Mouse (Mus musculus) left cerebral cortex, postnatal 4 days (tissue): ENCODE data around the gene Zbtb20. TPM values are rescaled to one million over a fixed set of nuclear protein-coding genes. Genes with fewer than 3 reads are reported as not detected.

ENCODE experiments used
- DNase-seq: peaks from one replicate; pipeline ENCODE4 v3.0.0-alpha.2; 2022
- intact Hi-C: fragments of 180-260 bp; cut with DNase I; formaldehyde crosslinking; loops from one replicate; pipeline ENCODE4 v1.15.1; 2025
- total RNA-seq, 2 experiments: library from RNA; stranded (reverse); gene quantifications; 2 replicates each; pipeline ENCODE4 v1.2.3; 2021

Zbtb20 gene
- total RNA-seq, 2 experiments from 2014 or later = 93.5 to 99.9 TPM

- intact Hi-C loops = no loop called here
- DNase-seq = no peak
Measured at GRCm38 (mm10) chr16:43430030-43430429, 554.3 kb downstream of the Zbtb20 start.

- DNase-seq = no peak
- intact Hi-C loops = no loop called here
Measured at GRCm38 (mm10) chr16:43431514-43432371, 556.1 kb downstream of the Zbtb20 start.

- intact Hi-C loops = no loop called here
- peak; percentile 30 for DNase-seq
Measured at GRCm38 (mm10) chr16:43434941-43435340, 559.3 kb downstream of the Zbtb20 start.

- intact Hi-C loops = no loop called here
- DNase-seq = no peak
Measured at GRCm38 (mm10) chr16:43438878-43439371, 563.2 kb downstream of the Zbtb20 start.

- DNase-seq = no peak
- intact Hi-C loops = loop anchor here (10.0 kb wide), 1 partner anchor 127 kb away; no protein-coding TSS in a partner anchor
Measured at GRCm38 (mm10) chr16:43441392-43441791, 565.7 kb downstream of the Zbtb20 start.

- no peak for DNase-seq
- intact Hi-C loops = loop anchor here (10.0 kb wide), 1 partner anchor 128 kb away; no protein-coding TSS in a partner anchor
Measured at GRCm38 (mm10) chr16:43443034-43443433, 567.4 kb downstream of the Zbtb20 start.

- no peak for DNase-seq
- intact Hi-C loops = loop anchor here (10.0 kb wide), 1 partner anchor 134 kb away; no protein-coding TSS in a partner anchor
Measured at GRCm38 (mm10) chr16:43448141-43448981, 572.7 kb downstream of the Zbtb20 start.

- no peak for DNase-seq
- intact Hi-C loops = no loop called here
Measured at GRCm38 (mm10) chr16:43454370-43454934, 578.8 kb downstream of the Zbtb20 start.

GRCm38 (mm10) chr16:43456446-43457172, 580.9 kb downstream of the Zbtb20 start:
- DNase-seq = no peak
- intact Hi-C loops = no loop called here

GRCm38 (mm10) chr16:43457814-43458213, 582.1 kb downstream of the Zbtb20 start:
- no peak for DNase-seq
- intact Hi-C loops = no loop called here

- intact Hi-C loops = no loop called here
- DNase-seq = no peak
Measured at GRCm38 (mm10) chr16:43458726-43459223, 583.1 kb downstream of the Zbtb20 start.

GRCm38 (mm10) chr16:43461745-43462378, 586.2 kb downstream of the Zbtb20 start:
- no peak for DNase-seq
- intact Hi-C loops = no loop called here

- intact Hi-C loops = no loop called here
- peak; percentile 40 for DNase-seq
Measured at GRCm38 (mm10) chr16:43462470-43463455, 587.1 kb downstream of the Zbtb20 start.

GRCm38 (mm10) chr16:43463684-43464475, 588.2 kb downstream of the Zbtb20 start:
- DNase-seq = no peak
- intact Hi-C loops = no loop called here

- DNase-seq = peak; percentile 54
Measured at GRCm38 (mm10) chr16:43464476-43465080, 588.9 kb downstream of the Zbtb20 start.

GRCm38 (mm10) chr16:43465368-43465839, 589.7 kb downstream of the Zbtb20 start:
- intact Hi-C loops = no loop called here
- DNase-seq = no peak

More at GRCm38 (mm10) chr16:43464476-43465080, 588.9 kb downstream of the Zbtb20 start:
- intact Hi-C loops = no loop called here
